Mouse (Mus musculus): ENCODE data around the gene Apoo.
"Not testable (repeated sequence)": the region's sequence is repeated elsewhere in the genome, so short reads cannot be mapped to it uniquely, and the experiment has no call there.

Apoo gene

GRCm38 (mm10) chrX:94366670-94367241 lies at the start of gene Apoo, which contains the start of gene Fam90a1b:
Gene Apoo (plus strand): TSS chrX:94367117.
Gene Fam90a1b (minus strand): TSS chrX:94366777.
- in situ Hi-C loops (cut with MboI; ENCODE audit: low sequenced_read_pairs): no loop called here

GRCm38 (mm10) chrX:94321036-94321902 lies 45.6 kb upstream of the Apoo start:
- in situ Hi-C loops (cut with MboI; ENCODE audit: low sequenced_read_pairs): no loop called here

GRCm38 (mm10) chrX:94343638-94344037 lies 23.3 kb upstream of the Apoo start:
- in situ Hi-C loops (cut with MboI; ENCODE audit: low sequenced_read_pairs): not testable (repeated sequence)

GRCm38 (mm10) chrX:94365381-94365925 lies 1.5 kb upstream of the Apoo start:
- in situ Hi-C loops (cut with MboI; ENCODE audit: low sequenced_read_pairs): no loop called here

- in situ Hi-C loops (cut with MboI; ENCODE audit: low sequenced_read_pairs): no loop called here
These were observed 888 bp upstream of the Apoo start for GRCm38 (mm10) chrX:94366029-94366428.

GRCm38 (mm10) chrX:94367248-94367647 lies 331 bp downstream of the Apoo start:
- in situ Hi-C loops (cut with MboI; ENCODE audit: low sequenced_read_pairs): no loop called here

- in situ Hi-C loops (cut with MboI; ENCODE audit: low sequenced_read_pairs): no loop called here
These were observed 11.8 kb downstream of the Apoo start for GRCm38 (mm10) chrX:94378734-94379133.

- in situ Hi-C loops (cut with MboI; ENCODE audit: low sequenced_read_pairs): no loop called here
These were observed 42.1 kb downstream of the Apoo start for GRCm38 (mm10) chrX:94408975-94409374.

GRCm38 (mm10) chrX:94420210-94420609 lies 53.3 kb downstream of the Apoo start:
- in situ Hi-C loops (cut with MboI; ENCODE audit: low sequenced_read_pairs): no loop called here

- in situ Hi-C loops (cut with MboI; ENCODE audit: low sequenced_read_pairs): no loop called here
These were observed 64.8 kb downstream of the Apoo start for GRCm38 (mm10) chrX:94431548-94432375.

- in situ Hi-C loops (cut with MboI; ENCODE audit: low sequenced_read_pairs): not testable (repeated sequence)
These were observed 78.5 kb downstream of the Apoo start for GRCm38 (mm10) chrX:94445427-94445826.

GRCm38 (mm10) chrX:94446021-94446420 lies 79.1 kb downstream of the Apoo start:
- in situ Hi-C loops (cut with MboI; ENCODE audit: low sequenced_read_pairs): not testable (repeated sequence)

GRCm38 (mm10) chrX:94450047-94450881 lies 83.3 kb downstream of the Apoo start:
- in situ Hi-C loops (cut with MboI; ENCODE audit: low sequenced_read_pairs): not testable (repeated sequence)

GRCm38 (mm10) chrX:94459346-94459745 lies 92.4 kb downstream of the Apoo start:
- in situ Hi-C loops (cut with MboI; ENCODE audit: low sequenced_read_pairs): no loop called here

- in situ Hi-C loops (cut with MboI; ENCODE audit: low sequenced_read_pairs): not testable (repeated sequence)
These were observed 94.6 kb downstream of the Apoo start for GRCm38 (mm10) chrX:94461513-94461912.

GRCm38 (mm10) chrX:94462604-94463429 lies 95.9 kb downstream of the Apoo start:
- in situ Hi-C loops (cut with MboI; ENCODE audit: low sequenced_read_pairs): not testable (repeated sequence)

All from CH12F3 (cell line).